Mouse (Mus musculus) ES-E14 (cell line): ENCODE measurements at regions not wholly inside any gene's neighbourhood (a gene's known extent, or its start where the extent isn't known, plus 50 kb on each side); places are given as distances from the start of the nearest gene placed in this dataset.
A peak's percentile ranks its signal among the peaks of the same experiment; 100 is the strongest.

ENCODE experiments used
- DNase-seq: peaks from one replicate; pipeline ENCODE4 v3.0.0-alpha.2; 2013; ENCODE audit warnings: low read depth, low spot score
- H3K27ac ChIP-seq: 2 replicates; pipeline ENCODE4 v1.5.1; 2012; ENCODE audit warnings: low read depth, mild to moderate bottlenecking, low read length, moderate library complexity, mixed read lengths; ENCODE audit not compliant: poor library complexity, insufficient read depth, severe bottlenecking
- H3K36me3 ChIP-seq: 2 replicates; pipeline ENCODE4 v1.6.1; 2012; ENCODE audit warnings: mild to moderate bottlenecking, low read length, moderate library complexity, mixed read lengths; ENCODE audit not compliant: control insufficient read depth, poor library complexity, insufficient read depth, severe bottlenecking
- H3K4me1 ChIP-seq, 2 experiments: fragments of 150-350 bp in 1 of 2; sonication (generic) in 1 of 2; 2 replicates each; pipeline ENCODE4 v1.6.1; 2012; ENCODE audit warnings: low read length in 2 of 2, mild to moderate bottlenecking in 1 of 2, mixed read lengths in 1 of 2; ENCODE audit not compliant: control insufficient read depth in 2 of 2, insufficient read depth in 2 of 2, poor library complexity in 1 of 2
- H3K4me3 ChIP-seq, 2 experiments: fragments of 150-350 bp in 1 of 2; sonication (generic) in 1 of 2; 2 replicates each; pipeline ENCODE4 v1.5.1; 2012; ENCODE audit warnings: low read length in 2 of 2, low read depth in 1 of 2, mild to moderate bottlenecking in 1 of 2, mixed read lengths in 1 of 2; ENCODE audit not compliant: insufficient read depth in 1 of 2, poor library complexity in 1 of 2, severe bottlenecking in 1 of 2
- H3K9ac ChIP-seq: 2 replicates; pipeline ENCODE4 v1.6.1; 2012; ENCODE audit warnings: low read depth, mild to moderate bottlenecking, low read length, mixed read lengths; ENCODE audit not compliant: poor library complexity, insufficient read depth, severe bottlenecking
- H3K9me3 ChIP-seq: fragments of 150-350 bp; sonication (generic); 2 replicates; pipeline ENCODE4 v1.6.1; 2012; ENCODE audit warnings: low read depth, mild to moderate bottlenecking, low read length; ENCODE audit not compliant: control insufficient read depth, insufficient read depth
- CHD2 ChIP-seq: IDR thresholded peaks from 2 replicates; pipeline ENCODE4 v1.6.1; 2014; ENCODE audit warnings: mild to moderate bottlenecking, low read depth, low read length, inconsistent platforms
- HCFC1 ChIP-seq: IDR thresholded peaks from 2 replicates; pipeline ENCODE4 v1.6.1; 2012; ENCODE audit warnings: low read length, inconsistent platforms, borderline replicate concordance; ENCODE audit not compliant: insufficient read depth
- MAFK ChIP-seq: IDR thresholded peaks from 2 replicates; pipeline ENCODE4 v1.6.1; 2014; ENCODE audit warnings: mild to moderate bottlenecking, low read depth, low read length, inconsistent platforms; ENCODE audit not compliant: insufficient read depth
- ZC3H11A ChIP-seq: IDR thresholded peaks from 2 replicates; pipeline ENCODE4 v1.6.1; 2012; ENCODE audit warnings: low read depth, mild to moderate bottlenecking, inconsistent platforms, low read length, borderline replicate concordance
- ZNF384 ChIP-seq: IDR thresholded peaks from 2 replicates; pipeline ENCODE4 v1.6.1; 2012; ENCODE audit warnings: low read depth, low read length, inconsistent platforms
- in situ Hi-C, 2 experiments: fragments of 600-800 bp; cut with MboI; formaldehyde crosslinking; loops; one replicate each; pipeline ENCODE4 v1.15.1; 2025; ENCODE audit warnings: low sequenced_read_pairs in 2 of 2, inconsistent platforms in 1 of 2; ENCODE audit not compliant: unreplicated experiment in 2 of 2

- in situ Hi-C loops = loop anchor here in 1 of 2 experiments (25.0 kb wide), 1 partner anchor 246 kb away; the partner anchor contains the start of gene Gdf2
- Histone ChIP-seq H3K27ac (no peak overlapping the region), H3K9me3 (no peaks in the 10 kb centered on the region), H3K9ac (no peak overlapping the region), H3K4me3 (no peak overlapping the region), H3K4me1 (no peaks in the 10 kb centered on the region), H3K36me3 (no peaks in the 10 kb centered on the region)
- TF ChIP-seq CHD2 = no peak
- no peak for TF ChIP-seq MAFK
- TF ChIP-seq HCFC1 = no peak
- TF ChIP-seq ZNF384 = no peak
- TF ChIP-seq ZC3H11A = no peak
- DNase-seq = no peak
Observed at GRCm38 (mm10) chr14:33691690-33692089, 102.7 kb downstream of the Ptpn20 start.

- H3K36me3 ChIP-seq = no peaks in the 10 kb centered on the region
- H3K4me1 ChIP-seq = no peaks in the 10 kb centered on the region
- TF ChIP-seq CHD2 (no peak), ZNF384 (no peak)
- no peak overlapping the region for H3K9ac ChIP-seq
- no peak overlapping the region for H3K4me3 ChIP-seq
- no peak overlapping the region for H3K27ac ChIP-seq
- in situ Hi-C loops = loop anchor here in 1 of 2 experiments (25.0 kb wide), 1 partner anchor 243 kb away; the partner anchor contains the start of gene Gdf2
- no peak for DNase-seq
- H3K9me3 ChIP-seq = no peaks in the 10 kb centered on the region
Observed at GRCm38 (mm10) chr14:33694224-33694623, 105.2 kb downstream of the Ptpn20 start.

- Histone ChIP-seq H3K9ac (no peak overlapping the region), H3K36me3 (no peaks in the 10 kb centered on the region), H3K27ac (no peak overlapping the region), H3K4me3 (no peak overlapping the region), H3K4me1 (no peaks in the 10 kb centered on the region), H3K9me3 (no peaks in the 10 kb centered on the region)
- in situ Hi-C loops = loop anchor here in 1 of 2 experiments (25.0 kb wide), 1 partner anchor 242 kb away; the partner anchor contains the start of gene Gdf2
- peak; percentile 19 for DNase-seq
- no peak for TF ChIP-seq HCFC1
- no peak for TF ChIP-seq ZNF384
- TF ChIP-seq CHD2 = no peak
- TF ChIP-seq ZC3H11A = peak; percentile 57; the same call in 1 of the 2 replicates
Observed at GRCm38 (mm10) chr14:33695362-33695982, 106.5 kb downstream of the Ptpn20 start.

GRCm38 (mm10) chr14:33696817-33697216, 107.8 kb downstream of the Ptpn20 start:
- Histone ChIP-seq H3K36me3 (no peaks in the 10 kb centered on the region), H3K4me1 (no peaks in the 10 kb centered on the region), H3K4me3 (no peak overlapping the region), H3K9me3 (no peaks in the 10 kb centered on the region), H3K9ac (no peak overlapping the region), H3K27ac (no peak overlapping the region)
- in situ Hi-C loops = loop anchor here in 1 of 2 experiments (25.0 kb wide), 1 partner anchor 240 kb away; the partner anchor contains the start of gene Gdf2
- no peak for DNase-seq
- TF ChIP-seq MAFK (no peak), ZNF384 (no peak), HCFC1 (no peak), ZC3H11A (no peak), CHD2 (no peak)
